Mouse (Mus musculus) cerebellum, adult 18-20 months (tissue): ENCODE measurements around the gene Itprid1.
A peak's percentile ranks its signal among the peaks of the same experiment; 100 is the strongest.

Experiments used
- DNase-seq, 2 experiments: peaks; one replicate each; pipeline ENCODE4 v3.0.0; 2021

Itprid1 gene

GRCm38 (mm10) chr6:55901568-55902328 is 65.1 kb downstream of the Itprid1 start:
- no peak for DNase-seq

- DNase-seq, result no peak
These were observed 65.6 kb downstream of the Itprid1 start for GRCm38 (mm10) chr6:55902329-55902605.

- DNase-seq, result peak; percentile 45 to 55
These were observed 82.5 kb downstream of the Itprid1 start for GRCm38 (mm10) chr6:55919206-55919605.

GRCm38 (mm10) chr6:55920282-55920720 is 83.6 kb downstream of the Itprid1 start:
- DNase-seq, result peak in 1 of 2 experiments; percentile 5

- DNase-seq, result peak in 1 of 2 experiments; percentile 3
These were observed 84.4 kb downstream of the Itprid1 start for GRCm38 (mm10) chr6:55920866-55921630.

- DNase-seq, result no peak
These were observed 108.0 kb downstream of the Itprid1 start for GRCm38 (mm10) chr6:55944709-55945108.

GRCm38 (mm10) chr6:55950345-55951110 is 113.8 kb downstream of the Itprid1 start:
- peak; percentile 68 for DNase-seq

- peak; percentile 24 to 28 for DNase-seq
These were observed 136.3 kb downstream of the Itprid1 start for GRCm38 (mm10) chr6:55972998-55973397.

- DNase-seq, result no peak
These were observed 143.1 kb downstream of the Itprid1 start for GRCm38 (mm10) chr6:55979766-55980165.

GRCm38 (mm10) chr6:56008711-56009110 is 172.0 kb downstream of the Itprid1 start:
- no peak for DNase-seq

- no peak for DNase-seq
These were observed 175.7 kb downstream of the Itprid1 start for GRCm38 (mm10) chr6:56012384-56012783.

- DNase-seq, result no peak
These were observed 180.7 kb downstream of the Itprid1 start, which contains the start of gene Ppp1r17 for GRCm38 (mm10) chr6:56017291-56017994. TSS of gene Ppp1r17 (plus strand) at chr6:56017497.

GRCm38 (mm10) chr6:56019632-56020031 is 182.9 kb downstream of the Itprid1 start:
- no peak for DNase-seq

- DNase-seq, result no peak
These were observed 188.8 kb downstream of the Itprid1 start for GRCm38 (mm10) chr6:56025533-56025932.

- no peak for DNase-seq
These were observed 190.6 kb downstream of the Itprid1 start for GRCm38 (mm10) chr6:56027318-56027717.

- DNase-seq, result peak in 1 of 2 experiments; percentile 5
These were observed 191.3 kb downstream of the Itprid1 start for GRCm38 (mm10) chr6:56027966-56028365.
